Mouse (Mus musculus) hindbrain, embryonic 16.5 days (tissue): ENCODE measurements around the gene Col13a1. TPM values are rescaled to one million over a fixed set of nuclear protein-coding genes. Genes with fewer than 3 reads are reported as not detected.
A peak's percentile ranks its signal among the peaks of the same experiment; 100 is the strongest.

Experiments
- ATAC-seq: fragments of 200-750 bp; cut with Nextera tagmentation; 2 replicates; pipeline ENCODE4 v1.8.0; 2017; ENCODE audit warnings: moderate TSS enrichment, moderate library complexity
- H3K27ac ChIP-seq: fragments of 300-500 bp; sonication (generic); 2 replicates; pipeline ENCODE4 v1.5.1; 2014; ENCODE audit warnings: low read depth, mild to moderate bottlenecking, control low read depth, low read length, moderate library complexity
- H3K27me3 ChIP-seq: fragments of 300-500 bp; sonication (generic); replicated peaks from 2 replicates; pipeline ENCODE4 v1.6.1; 2014; ENCODE audit warnings: low read length; ENCODE audit not compliant: control insufficient read depth, insufficient read depth
- H3K36me3 ChIP-seq: fragments of 300-500 bp; sonication (generic); 2 replicates; pipeline ENCODE4 v1.6.1; 2014; ENCODE audit warnings: mild to moderate bottlenecking, low read length, moderate library complexity, mixed read lengths; ENCODE audit not compliant: control insufficient read depth, insufficient read depth
- H3K4me1 ChIP-seq: fragments of 300-500 bp; sonication (generic); 2 replicates; pipeline ENCODE4 v1.6.1; 2014; ENCODE audit warnings: low read depth, low read length; ENCODE audit not compliant: control insufficient read depth, insufficient read depth
- H3K4me2 ChIP-seq: fragments of 300-500 bp; sonication (generic); 2 replicates; pipeline ENCODE4 v1.6.1; 2014; ENCODE audit warnings: mild to moderate bottlenecking, low read length, control low read depth, moderate library complexity
- H3K4me3 ChIP-seq: fragments of 300-500 bp; sonication (generic); 2 replicates; pipeline ENCODE4 v1.5.1; 2014; ENCODE audit warnings: mild to moderate bottlenecking, low read length, control low read depth, moderate library complexity
- H3K9ac ChIP-seq: fragments of 300-500 bp; sonication (generic); 2 replicates; pipeline ENCODE4 v1.6.1; 2014; ENCODE audit warnings: low read depth, mild to moderate bottlenecking, control low read depth, low read length, moderate library complexity
- H3K9me3 ChIP-seq: fragments of 300-500 bp; sonication (generic); 2 replicates; pipeline ENCODE4 v1.6.1; 2014; ENCODE audit warnings: mild to moderate bottlenecking, low read length, moderate library complexity; ENCODE audit not compliant: control insufficient read depth
- WGBS: fragments of 180-500 bp; shearing (Covaris S2); extraction: QIAGEN DNeasy Blood & Tissue Kit; methylation state at CpG from one replicate; pipeline ENCODE4 v1.1.7; 2014; 5-methylcytosine and 5-hydroxymethylcytosine counted together
- polyA plus RNA-seq: library from polyadenylated mRNA; unstranded; fragments of >200 nt; fragmentation: Nextera tagmentation; extraction: Ambion mirVana; gene quantifications from 2 replicates; pipeline ENCODE4 v1.2.1, GENCODE M21; 2015

The Col13a1 gene
- polyA plus RNA-seq, 1 experiment from 2014 or later: 2.4 TPM

- Histone ChIP-seq H3K27ac (no peak overlapping the region), H3K4me3 (no peak overlapping the region), H3K4me1 (no peaks in the 10 kb centered on the region), H3K27me3 (no peaks in the 10 kb centered on the region), H3K9me3 (no peaks in the 10 kb centered on the region), H3K36me3 (no peaks in the 10 kb centered on the region), H3K9ac (no peak overlapping the region), H3K4me2 (no peak overlapping the region)
- no peak for ATAC-seq
- 66% methylated on average over 9 of the region's 9 CpGs for WGBS
These were observed 87.8 kb downstream of the Col13a1 start for GRCm38 (mm10) chr10:61891138-61891537.

DNA sequence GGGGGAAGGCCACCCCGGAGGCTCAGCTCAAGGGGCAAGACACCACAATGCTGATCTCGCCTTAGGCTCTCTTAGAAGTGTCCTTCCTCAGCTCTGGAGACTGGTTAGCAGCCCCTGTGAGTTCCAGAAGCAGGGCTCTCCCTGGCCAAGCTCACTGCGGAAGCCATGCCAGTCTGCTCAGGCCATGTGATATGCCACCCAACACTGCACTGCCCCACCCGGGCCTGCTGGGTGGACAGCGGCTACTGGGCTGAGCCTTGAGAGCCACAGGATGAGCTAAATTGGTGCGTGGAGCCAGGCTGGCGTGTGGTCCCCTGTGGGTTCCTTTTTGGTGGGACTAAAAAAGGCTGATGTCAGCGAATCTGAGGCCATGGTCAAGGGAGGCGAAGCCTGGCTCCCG lies 88.6 kb downstream of the Col13a1 start:
- Histone ChIP-seq H3K4me1 (no peaks in the 10 kb centered on the region), H3K36me3 (no peaks in the 10 kb centered on the region), H3K27ac (no peak overlapping the region), H3K4me3 (no peak overlapping the region), H3K27me3 (no peaks in the 10 kb centered on the region), H3K4me2 (no peak overlapping the region), H3K9ac (no peak overlapping the region), H3K9me3 (no peaks in the 10 kb centered on the region)
- no peak for ATAC-seq
- 97% methylated on average over 10 of the region's 10 CpGs for WGBS

DNA sequence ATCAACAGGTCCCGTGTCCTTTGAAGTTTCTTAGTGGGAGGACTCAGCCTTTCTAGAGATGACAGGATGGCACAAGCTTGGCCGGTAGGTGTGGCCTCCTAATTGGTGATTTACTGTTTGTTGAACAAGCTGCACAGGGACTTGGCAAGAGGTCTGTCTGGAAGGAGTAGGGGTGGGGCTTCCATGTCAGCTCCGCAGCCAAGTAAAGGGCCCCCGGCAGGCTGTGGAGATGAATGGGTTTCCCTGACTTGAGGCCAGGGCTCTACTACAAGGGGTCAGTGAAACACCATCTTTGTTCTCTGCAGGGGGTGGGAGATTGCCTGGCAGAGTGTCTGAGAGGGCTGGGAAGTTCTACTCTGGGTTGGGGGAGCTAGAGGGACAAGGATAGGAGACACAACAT lies 99.5 kb downstream of the Col13a1 start:
- WGBS: 13% methylated on average over 4 of the region's 4 CpGs
- Histone ChIP-seq H3K9ac (no peak overlapping the region), H3K36me3 (no peaks in the 10 kb centered on the region), H3K4me3 (no peak overlapping the region), H3K9me3 (no peaks in the 10 kb centered on the region), H3K4me1 (no peaks in the 10 kb centered on the region), H3K4me2 (no peak overlapping the region), H3K27ac (no peak overlapping the region), H3K27me3 (no peaks in the 10 kb centered on the region)
- peak; percentile 82 for ATAC-seq

DNA sequence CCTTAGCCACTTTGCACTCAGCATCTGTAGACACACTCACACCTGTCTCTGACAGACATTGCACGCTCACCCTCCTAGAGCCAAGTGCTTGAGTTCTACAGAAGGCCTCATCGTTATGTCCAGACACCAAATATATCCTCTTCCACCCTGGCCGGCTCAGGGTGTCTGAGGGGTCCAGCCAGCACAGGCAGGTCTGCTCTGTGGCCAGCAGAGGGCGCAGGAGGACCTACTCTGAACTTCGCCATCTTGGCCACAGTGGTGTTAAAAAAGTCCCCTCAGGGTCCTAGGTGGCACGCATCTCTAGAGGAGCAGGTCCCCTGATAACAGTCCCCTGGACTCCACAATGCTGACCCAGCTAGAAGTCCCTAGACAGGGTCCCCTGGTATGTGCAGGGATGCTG lies 101.1 kb downstream of the Col13a1 start:
- H3K27me3 ChIP-seq: no peaks in the 10 kb centered on the region
- H3K4me2 ChIP-seq: no peak overlapping the region
- ATAC-seq: peak; percentile 69
- no peaks in the 10 kb centered on the region for H3K9me3 ChIP-seq
- H3K4me1 ChIP-seq: no peaks in the 10 kb centered on the region
- no peak overlapping the region for H3K27ac ChIP-seq
- no peak overlapping the region for H3K9ac ChIP-seq
- WGBS: 6% methylated on average over 6 of the region's 6 CpGs
- no peaks in the 10 kb centered on the region for H3K36me3 ChIP-seq
- no peak overlapping the region for H3K4me3 ChIP-seq

DNA sequence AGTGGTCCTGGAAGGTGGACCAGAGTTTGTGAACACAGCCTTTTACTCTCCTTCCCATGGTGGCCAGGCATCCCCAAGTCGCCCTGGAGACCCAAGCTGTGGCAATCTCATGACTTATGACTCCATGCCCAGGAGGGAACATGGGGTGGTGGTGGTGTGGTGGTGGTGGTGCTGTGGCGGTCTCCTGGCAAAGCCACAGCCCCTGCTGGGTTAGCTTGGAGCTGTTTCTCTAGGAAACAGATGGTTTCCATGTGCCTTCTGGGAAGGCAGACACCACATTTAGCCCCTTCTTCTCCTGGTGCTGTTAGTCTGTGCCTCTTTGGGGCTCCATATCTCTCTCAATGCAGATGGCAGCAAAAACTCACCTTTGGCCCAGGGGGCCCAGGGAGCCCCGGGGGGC lies 109.1 kb downstream of the Col13a1 start:
- Histone ChIP-seq H3K4me1 (no peaks in the 10 kb centered on the region), H3K27me3 (no peaks in the 10 kb centered on the region), H3K4me3 (no peak overlapping the region), H3K27ac (no peak overlapping the region), H3K9me3 (0 out of 2 replicates have a peak, but pooled peaks cover under 1% of the 10 kb centered on the region), H3K9ac (no peak overlapping the region), H3K4me2 (no peak overlapping the region), H3K36me3 (no peaks in the 10 kb centered on the region)
- ATAC-seq: no peak
- WGBS: 86% methylated on average over 3 of the region's 3 CpGs

DNA sequence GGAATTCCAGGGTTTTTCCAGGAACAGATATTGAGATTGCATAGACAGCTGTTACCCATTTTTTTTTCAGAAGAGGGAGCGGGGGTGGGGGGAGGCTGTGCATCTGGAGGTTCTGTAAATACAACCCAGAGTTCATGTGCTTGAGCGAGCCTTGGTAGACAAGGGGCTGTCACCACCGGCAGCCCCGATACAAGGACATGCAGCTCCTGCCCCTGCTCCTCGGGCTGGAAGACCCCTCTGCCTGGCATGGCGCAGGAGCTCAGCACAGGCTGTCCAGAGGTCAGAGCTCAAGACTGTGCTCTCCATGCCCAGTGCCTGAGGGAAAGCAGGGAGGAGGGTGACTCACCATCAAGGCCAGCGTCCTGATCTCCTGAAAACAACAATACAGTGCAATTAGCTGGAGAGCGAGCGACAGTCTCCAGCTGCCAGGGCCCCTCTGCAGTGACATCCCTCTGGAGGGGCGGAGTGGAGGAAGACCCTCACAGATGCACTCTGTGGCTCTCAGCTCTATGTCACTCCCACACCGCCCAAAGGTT lies 112.8 kb downstream of the Col13a1 start:
- 77% methylated on average over 11 of the region's 11 CpGs for WGBS
- no peak for ATAC-seq
- H3K9me3 ChIP-seq: peaks cover 22% of the 10 kb centered on the region
- H3K27me3 ChIP-seq: no peaks in the 10 kb centered on the region
- no peaks in the 10 kb centered on the region for H3K4me1 ChIP-seq
- no peaks in the 10 kb centered on the region for H3K36me3 ChIP-seq
- H3K4me3 ChIP-seq: no peak overlapping the region
- no peak overlapping the region for H3K4me2 ChIP-seq
- H3K27ac ChIP-seq: no peak overlapping the region
- no peak overlapping the region for H3K9ac ChIP-seq

- H3K36me3 ChIP-seq: no peaks in the 10 kb centered on the region
- no peak overlapping the region for H3K9ac ChIP-seq
- WGBS: 88% methylated on average over 2 of the region's 2 CpGs
- H3K4me2 ChIP-seq: no peak overlapping the region
- ATAC-seq: no peak
- H3K27ac ChIP-seq: no peak overlapping the region
- H3K4me3 ChIP-seq: no peak overlapping the region
- H3K9me3 ChIP-seq: peaks cover 18% of the 10 kb centered on the region
- no peaks in the 10 kb centered on the region for H3K27me3 ChIP-seq
- H3K4me1 ChIP-seq: no peaks in the 10 kb centered on the region
These were observed 119.5 kb downstream of the Col13a1 start for GRCm38 (mm10) chr10:61859451-61859850.

DNA sequence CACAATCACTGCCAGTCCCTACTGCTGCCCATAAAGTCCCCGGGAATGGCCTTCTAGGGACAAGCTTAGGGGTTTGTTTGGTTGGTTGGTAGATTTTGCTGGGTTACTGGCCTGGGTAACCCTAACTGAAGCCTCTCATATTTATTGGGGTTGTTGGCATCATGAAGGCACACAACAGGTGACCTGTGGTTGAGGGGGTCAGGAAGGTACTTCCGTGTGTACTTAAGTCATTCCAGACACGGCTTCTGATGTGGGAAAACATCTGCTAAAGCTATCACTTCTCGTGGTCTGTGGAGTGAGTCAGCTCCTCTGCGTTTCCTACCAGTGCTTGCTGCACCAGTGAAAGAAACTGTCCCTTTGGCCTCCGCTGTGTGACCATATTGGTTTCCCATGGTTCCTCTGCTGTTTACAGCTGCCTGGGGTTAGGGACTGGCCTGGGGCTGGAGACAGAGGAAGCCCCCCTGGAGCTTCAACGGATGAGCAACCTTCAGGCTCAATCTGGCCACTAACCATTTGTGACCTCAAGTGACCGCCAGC lies 123.7 kb downstream of the Col13a1 start:
- Histone ChIP-seq H3K27me3 (no peaks in the 10 kb centered on the region), H3K9ac (no peak overlapping the region), H3K4me3 (no peak overlapping the region), H3K36me3 (no peaks in the 10 kb centered on the region), H3K4me1 (no peaks in the 10 kb centered on the region), H3K4me2 (no peak overlapping the region), H3K27ac (no peak overlapping the region), H3K9me3 (no peaks in the 10 kb centered on the region)
- 79% methylated on average over 8 of the region's 8 CpGs for WGBS
- no peak for ATAC-seq

DNA sequence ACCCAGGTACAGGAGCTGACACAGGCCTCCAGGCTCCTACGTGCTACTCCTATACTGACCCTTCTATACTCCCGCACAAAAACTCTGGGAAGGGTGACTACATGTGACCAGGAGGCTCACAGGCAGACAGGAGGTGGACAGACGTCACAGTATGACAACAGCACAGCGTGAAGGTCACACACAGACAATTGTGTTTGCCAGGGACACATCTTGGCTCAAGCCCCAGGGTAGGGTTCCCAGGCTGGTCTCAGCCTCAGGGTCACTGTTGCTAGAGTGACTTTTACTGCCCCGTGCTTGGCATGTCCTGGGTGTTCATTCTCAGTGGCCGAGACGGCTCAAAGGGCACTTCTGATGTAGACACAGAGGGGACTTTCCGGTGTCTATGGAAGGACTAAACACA lies 126.1 kb downstream of the Col13a1 start:
- Histone ChIP-seq H3K4me3 (no peak overlapping the region), H3K27me3 (no peaks in the 10 kb centered on the region), H3K4me2 (no peak overlapping the region), H3K4me1 (no peaks in the 10 kb centered on the region), H3K9me3 (no peaks in the 10 kb centered on the region; the same call in 1 of the 2 replicates), H3K9ac (no peak overlapping the region), H3K36me3 (no peaks in the 10 kb centered on the region), H3K27ac (no peak overlapping the region)
- no peak for ATAC-seq
- 79% methylated on average over 8 of the region's 8 CpGs for WGBS
